Mouse (Mus musculus): ENCODE measurements around the gene Dnajb2. TPM values are rescaled to one million over a fixed set of nuclear protein-coding genes. Genes with fewer than 3 reads are reported as not detected.

Dnajb2 gene
- polyA plus RNA-seq, 1 experiment from 2014 or later: 72.9 TPM

DNA sequence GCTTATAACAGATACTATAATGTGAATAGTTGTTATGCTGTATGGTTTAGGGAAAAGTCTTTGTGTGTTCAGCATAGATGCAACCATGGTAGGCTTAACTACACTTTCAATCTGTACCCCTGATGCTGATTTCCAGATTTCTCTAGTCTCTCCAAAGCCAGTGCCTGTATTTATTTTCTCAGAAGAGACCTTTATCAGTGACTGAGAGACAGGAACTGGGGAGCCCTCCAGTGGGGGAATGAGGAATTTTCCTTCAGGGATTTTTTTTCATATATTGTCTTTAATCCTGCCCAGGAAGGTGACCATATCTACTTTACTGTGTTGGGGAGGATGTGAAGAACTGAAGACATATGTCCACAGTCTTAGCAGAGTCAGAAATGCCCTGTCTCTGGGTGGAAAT is 54.4 kb downstream of the Dnajb2 start:
- peak; percentile 41; the same call in 1 of the 2 replicates for ATAC-seq (replicated peaks)
- no peaks in the 10 kb centered on the region for H3K27me3 ChIP-seq (replicated peaks)
- H3K4me3 ChIP-seq: no peak overlapping the region
- peaks cover 32% of the 10 kb centered on the region for H3K4me1 ChIP-seq
- H3K9me3 ChIP-seq: no peaks in the 10 kb centered on the region
- H3K9ac ChIP-seq: no peak overlapping the region
- H3K27ac ChIP-seq: peak overlapping the region; percentile 83
- no peaks in the 10 kb centered on the region for H3K36me3 ChIP-seq (replicated peaks)
- H3K4me2 ChIP-seq: no peak overlapping the region

DNA sequence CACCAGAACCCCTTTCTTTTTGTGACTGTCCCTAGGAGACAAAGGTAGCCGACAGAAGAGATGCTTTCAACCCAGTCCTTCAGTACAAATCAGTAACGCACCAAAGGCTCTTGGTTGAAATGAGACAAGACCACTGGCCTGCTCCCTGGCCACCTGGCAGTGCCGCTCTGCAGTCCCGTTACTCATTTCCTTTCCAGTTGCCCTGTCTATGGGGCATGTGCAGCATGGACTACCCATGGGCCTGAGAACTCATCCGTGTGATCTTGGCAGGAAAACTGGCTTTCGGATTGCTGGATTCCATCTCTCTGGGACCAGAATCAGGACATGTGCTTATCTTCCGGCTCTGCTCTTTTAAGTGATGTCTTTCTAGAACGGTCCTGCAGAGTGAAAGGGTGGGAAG is 55.1 kb downstream of the Dnajb2 start:
- H3K4me1 ChIP-seq: peaks cover 32% of the 10 kb centered on the region
- H3K27ac ChIP-seq: no peak overlapping the region
- H3K36me3 ChIP-seq (replicated peaks): no peaks in the 10 kb centered on the region
- H3K9me3 ChIP-seq: no peaks in the 10 kb centered on the region
- no peak overlapping the region for H3K4me2 ChIP-seq
- no peak overlapping the region for H3K9ac ChIP-seq
- ATAC-seq (replicated peaks): no peak
- no peaks in the 10 kb centered on the region for H3K27me3 ChIP-seq (replicated peaks)
- no peak overlapping the region for H3K4me3 ChIP-seq
- 88% methylated on average over 8 of the region's 8 CpGs for WGBS

DNA sequence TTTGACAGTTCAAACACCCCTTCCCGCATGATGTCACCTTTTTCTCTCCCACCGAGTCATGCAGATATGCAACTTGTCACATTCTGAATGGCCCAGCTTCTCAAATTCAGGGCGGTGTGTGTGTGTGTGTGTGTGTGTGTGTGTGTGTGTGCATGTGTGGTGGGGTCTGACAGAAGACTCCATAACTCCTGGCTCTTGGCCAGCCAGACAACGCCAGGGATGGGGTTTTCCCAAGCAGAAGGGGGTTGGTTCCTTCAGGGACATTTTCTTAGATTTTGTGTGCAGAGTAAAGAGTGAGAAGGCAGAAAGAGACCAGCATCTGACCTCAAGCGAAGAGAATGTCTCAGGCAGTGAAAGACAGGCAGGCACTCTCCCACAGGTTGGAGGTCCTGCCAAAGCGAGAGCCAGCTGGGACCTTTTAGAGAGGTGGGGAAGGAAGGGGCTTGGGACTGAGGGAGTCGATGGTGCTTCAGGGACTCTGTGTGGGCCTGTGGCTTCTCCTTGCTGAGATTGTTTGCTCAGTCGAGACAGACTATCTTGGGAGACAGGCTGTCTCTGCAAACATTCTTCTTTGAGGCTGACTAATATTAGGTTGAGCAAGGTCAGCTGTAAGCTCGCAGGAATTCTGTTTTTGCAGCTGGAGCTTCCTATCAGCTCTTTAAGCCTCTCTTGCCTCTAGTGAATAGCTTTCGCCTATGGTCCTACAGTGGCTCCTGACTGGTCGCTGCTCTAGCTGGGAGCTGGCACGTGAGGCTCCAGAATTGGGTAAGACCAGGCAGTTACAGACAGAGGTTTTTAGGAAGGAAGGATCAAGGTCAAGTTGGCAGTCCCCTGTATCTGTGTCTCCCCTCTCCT is 56.5 kb downstream of the Dnajb2 start:
- Histone ChIP-seq H3K36me3 (replicated peaks) (no peaks in the 10 kb centered on the region), H3K9me3 (no peaks in the 10 kb centered on the region), H3K27me3 (replicated peaks) (no peaks in the 10 kb centered on the region), H3K9ac (no peak overlapping the region), H3K27ac (no peak overlapping the region), H3K4me3 (no peak overlapping the region), H3K4me2 (no peak overlapping the region), H3K4me1 (peaks cover 32% of the 10 kb centered on the region)
- no peak for ATAC-seq (replicated peaks)
- 64% methylated on average over 12 of the region's 12 CpGs for WGBS

DNA sequence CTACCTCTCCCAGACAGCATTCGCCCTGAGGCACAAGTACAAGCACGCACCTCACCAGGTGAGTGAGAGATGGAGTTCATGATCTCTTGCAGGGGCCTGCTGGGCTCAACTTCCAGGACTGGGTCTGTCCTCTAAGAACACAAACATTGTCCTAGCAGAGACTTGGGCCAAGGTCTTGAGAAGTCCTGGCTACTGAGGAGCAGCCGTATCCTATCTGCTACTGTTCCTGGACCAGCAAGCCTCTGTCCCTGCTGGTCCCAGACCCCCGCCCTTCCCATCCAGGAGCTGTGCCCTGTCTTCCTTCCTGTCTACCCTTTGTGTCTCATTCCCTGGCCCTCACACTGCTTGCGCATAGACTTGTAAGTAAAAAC is 57.1 kb downstream of the Dnajb2 start:
- H3K27ac ChIP-seq: no peak overlapping the region
- H3K4me1 ChIP-seq: peaks cover 27% of the 10 kb centered on the region

DNA sequence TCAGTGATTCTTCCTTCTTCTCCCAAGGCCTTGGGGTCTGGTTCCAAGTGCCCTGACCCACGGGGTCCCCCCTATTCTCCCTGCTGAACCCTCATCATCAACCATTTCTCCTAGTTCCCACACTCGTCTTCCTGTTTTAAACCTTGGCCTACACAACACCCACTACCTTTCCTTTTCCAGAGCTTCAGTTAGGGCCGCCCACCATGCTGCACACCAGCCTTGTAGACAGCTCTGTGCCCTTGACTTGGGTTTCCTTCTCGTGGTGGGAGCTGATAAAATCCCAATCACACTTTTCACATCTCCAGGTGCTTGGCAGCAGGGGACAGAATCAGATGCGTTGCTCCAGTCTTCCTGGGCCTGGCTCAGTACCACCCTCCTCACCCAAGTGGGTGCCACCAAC is 58.1 kb downstream of the Dnajb2 start:
- Histone ChIP-seq H3K4me3 (no peak overlapping the region), H3K9me3 (no peaks in the 10 kb centered on the region), H3K27me3 (replicated peaks) (no peaks in the 10 kb centered on the region), H3K4me1 (peaks cover 17% of the 10 kb centered on the region), H3K4me2 (no peak overlapping the region), H3K36me3 (replicated peaks) (no peaks in the 10 kb centered on the region), H3K9ac (no peak overlapping the region), H3K27ac (no peak overlapping the region)
- WGBS: 79% methylated on average over 5 of the region's 5 CpGs
- no peak for ATAC-seq (replicated peaks)

More for the DNA sequence above, 57.1 kb downstream of the Dnajb2 start:
- Histone ChIP-seq H3K9me3 (no peaks in the 10 kb centered on the region), H3K4me3 (no peak overlapping the region), H3K27me3 (replicated peaks) (no peaks in the 10 kb centered on the region), H3K9ac (no peak overlapping the region), H3K36me3 (replicated peaks) (no peaks in the 10 kb centered on the region), H3K4me2 (no peak overlapping the region)
- ATAC-seq (replicated peaks): no peak
- WGBS: 84% methylated on average over 5 of the region's 5 CpGs

Small RNA genes within 50 kb of the gene (microRNA-seq; reads per million reads assigned to microRNA genes)
- gene Gm27943: not detected

Other genes with a start within 250 kb of the Dnajb2 start
- gene Nhej1, start 111.2 kb upstream of the Dnajb2 start, polyA plus RNA-seq (2015; fragmentation: Nextera tagmentation; extraction: Ambion mirVana): 5.1 and 6.0 TPM in 2 replicates
- gene Slc23a3, start 102.5 kb upstream of the Dnajb2 start, polyA plus RNA-seq (2015; fragmentation: Nextera tagmentation; extraction: Ambion mirVana): not detected in 2 replicates
- 58.8 and 61.9 TPM in 2 replicates for gene Cnppd1, start 93.7 kb upstream of the Dnajb2 start, polyA plus RNA-seq (2015; fragmentation: Nextera tagmentation; extraction: Ambion mirVana)
- gene Retreg2, start 93.6 kb upstream of the Dnajb2 start, polyA plus RNA-seq (2015; fragmentation: Nextera tagmentation; extraction: Ambion mirVana): 143 and 153 TPM in 2 replicates
- gene Zfand2b, start 67.8 kb upstream of the Dnajb2 start, polyA plus RNA-seq (2015; fragmentation: Nextera tagmentation; extraction: Ambion mirVana): 38.3 and 41.1 TPM in 2 replicates
- 45.7 and 46.0 TPM in 2 replicates for gene Abcb6, start 56.0 kb upstream of the Dnajb2 start, polyA plus RNA-seq (2015; fragmentation: Nextera tagmentation; extraction: Ambion mirVana)
- gene Ankzf1, start 44.3 kb upstream of the Dnajb2 start, polyA plus RNA-seq (2015; fragmentation: Nextera tagmentation; extraction: Ambion mirVana): 27.6 and 27.7 TPM in 2 replicates
- 59.2 and 63.3 TPM in 2 replicates for gene Atg9a, start 44.2 kb upstream of the Dnajb2 start, polyA plus RNA-seq (2015; fragmentation: Nextera tagmentation; extraction: Ambion mirVana)
- 21.8 and 24.0 TPM in 2 replicates for gene Glb1l, start 25.6 kb upstream of the Dnajb2 start, polyA plus RNA-seq (2015; fragmentation: Nextera tagmentation; extraction: Ambion mirVana)
- gene Stk16, start 25.6 kb upstream of the Dnajb2 start, polyA plus RNA-seq (2015; fragmentation: Nextera tagmentation; extraction: Ambion mirVana): 156 and 169 TPM in 2 replicates
- gene Tuba4a, start 16.5 kb upstream of the Dnajb2 start, polyA plus RNA-seq (2015; fragmentation: Nextera tagmentation; extraction: Ambion mirVana): 7.9 and 12.7 TPM in 2 replicates
- gene A630095N17Rik, start 4.3 kb upstream of the Dnajb2 start, polyA plus RNA-seq (2015; fragmentation: Nextera tagmentation; extraction: Ambion mirVana): not detected in 2 replicates
- 24.2 and 26.6 TPM in 2 replicates for gene Ptprn, start 28.1 kb downstream of the Dnajb2 start, polyA plus RNA-seq (2015; fragmentation: Nextera tagmentation; extraction: Ambion mirVana)
- gene Resp18, start 42.0 kb downstream of the Dnajb2 start, polyA plus RNA-seq (2015; fragmentation: Nextera tagmentation; extraction: Ambion mirVana): 167 and 169 TPM in 2 replicates
- 152 and 162 TPM in 2 replicates for gene Dnpep, start 81.6 kb downstream of the Dnajb2 start, polyA plus RNA-seq (2015; fragmentation: Nextera tagmentation; extraction: Ambion mirVana)
- gene Des, start 123.9 kb downstream of the Dnajb2 start, polyA plus RNA-seq (2015; fragmentation: Nextera tagmentation; extraction: Ambion mirVana): 1.5 and 2.0 TPM in 2 replicates
- gene Speg, start 138.9 kb downstream of the Dnajb2 start, polyA plus RNA-seq (2015; fragmentation: Nextera tagmentation; extraction: Ambion mirVana): 20.8 and 21.3 TPM in 2 replicates
- 86.1 and 98.7 TPM in 2 replicates for gene Gmppa, start 199.5 kb downstream of the Dnajb2 start, polyA plus RNA-seq (2015; fragmentation: Nextera tagmentation; extraction: Ambion mirVana)
- 64.4 and 73.2 TPM in 2 replicates for gene Asic4, start 214.0 kb downstream of the Dnajb2 start, polyA plus RNA-seq (2015; fragmentation: Nextera tagmentation; extraction: Ambion mirVana)
- 42.3 and 45.8 TPM in 2 replicates for gene Chpf, start 242.9 kb downstream of the Dnajb2 start, polyA plus RNA-seq (2015; fragmentation: Nextera tagmentation; extraction: Ambion mirVana)
- gene Tmem198, start 243.1 kb downstream of the Dnajb2 start, polyA plus RNA-seq (2015; fragmentation: Nextera tagmentation; extraction: Ambion mirVana): 59.2 and 60.0 TPM in 2 replicates

Data from midbrain, embryonic 15.5 days (tissue).